Mouse (Mus musculus): Measurements from ENCODE around the gene Slc29a1. TPM values are rescaled to one million over a fixed set of nuclear protein-coding genes. Genes with fewer than 3 reads are reported as not detected.

The Slc29a1 gene
- polyA plus RNA-seq, 1 experiment from 2014 or later, result 30.4 TPM

DNA sequence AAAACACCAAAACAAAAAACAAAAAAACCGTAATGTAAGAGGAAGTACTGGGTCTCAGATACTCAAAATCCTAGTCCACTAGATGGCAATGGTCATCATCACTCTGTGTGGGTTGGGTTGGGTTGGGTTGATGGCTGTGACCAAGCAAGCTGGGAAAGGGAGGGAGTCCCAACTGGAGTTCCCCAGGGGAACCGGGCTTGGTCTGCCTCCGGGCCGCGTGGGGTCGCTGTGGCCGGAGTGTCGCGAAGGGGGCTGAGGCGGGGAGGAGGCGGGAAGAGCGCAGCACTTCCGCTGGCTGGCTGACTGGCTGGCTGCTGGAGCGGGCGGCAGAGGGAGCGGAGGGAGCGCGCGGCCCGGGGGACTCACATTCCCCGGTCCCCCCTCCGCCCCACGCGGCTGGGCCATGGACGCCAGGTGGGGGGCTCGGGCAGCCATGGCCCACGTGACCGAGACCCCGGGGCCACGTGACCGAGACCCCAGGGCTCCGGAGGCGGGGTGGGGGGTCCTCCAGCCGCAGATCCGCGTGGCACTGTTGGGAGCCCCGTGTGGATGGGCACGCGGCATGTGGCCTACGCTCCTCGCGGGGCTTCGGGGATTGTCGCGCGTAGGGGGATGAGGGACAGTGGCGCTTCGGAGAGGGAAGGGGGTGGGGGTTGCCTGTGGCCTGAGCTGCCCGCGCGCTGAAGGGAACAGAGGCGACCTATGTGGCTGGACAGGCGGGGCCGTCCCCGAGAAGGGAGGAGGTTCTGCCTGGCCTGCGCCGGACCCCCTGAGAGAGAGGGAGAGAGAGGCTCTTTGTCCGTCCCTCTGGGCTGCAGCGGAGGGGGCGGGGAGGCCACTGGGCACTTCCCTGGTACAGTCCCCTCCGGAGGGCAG is 35.5 kb downstream of the Slc29a1 start, which contains the start of gene Slc35b2:
Gene Slc35b2 (plus strand): TSS at position 220 of the 876 bp plus-strand sequence.
- Histone ChIP-seq H3K4me3 (replicated peaks) (peak within 1 kb of the TSS; percentile 56), H3K27ac (peak within 1 kb of the TSS; percentile 85), H3K4me2 (replicated peaks) (peak within 1 kb of the TSS; percentile 99), H3K9me3 (no peaks in the 10 kb centered on the region), H3K36me3 (peaks cover 35% of the 10 kb centered on the region), H3K9ac (replicated peaks) (peak within 1 kb of the TSS; percentile 76), H3K27me3 (no peaks in the 10 kb centered on the region), H3K4me1 (replicated peaks) (peaks cover 43% of the 10 kb centered on the region)
- under 1% methylated on average over 58 of the region's 61 CpGs for WGBS
- peak; percentile 86 for ATAC-seq

DNA sequence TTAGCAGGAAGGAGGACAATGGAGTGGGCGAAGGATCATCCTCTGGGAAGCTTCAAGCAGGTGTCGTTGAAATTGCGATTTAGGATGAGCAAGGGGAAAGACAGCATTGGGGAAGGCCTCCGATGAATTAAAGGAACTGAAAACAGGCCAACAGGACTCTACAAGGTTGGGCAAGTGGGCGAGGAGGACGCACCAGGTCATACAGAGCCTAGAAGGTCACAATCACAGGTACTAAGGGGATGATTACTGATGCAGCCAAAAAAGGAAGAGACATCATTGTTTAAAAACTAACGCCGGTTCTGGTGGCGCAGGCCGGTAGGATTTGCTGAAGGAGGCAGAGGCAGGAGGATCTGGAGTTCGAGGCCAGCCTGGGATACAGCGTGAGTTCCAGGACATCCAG is 36.2 kb downstream of the Slc29a1 start:
- Histone ChIP-seq H3K9ac (replicated peaks) (no peak overlapping the region), H3K36me3 (peaks cover 28% of the 10 kb centered on the region), H3K9me3 (no peaks in the 10 kb centered on the region), H3K27me3 (no peaks in the 10 kb centered on the region), H3K4me1 (replicated peaks) (peaks cover 36% of the 10 kb centered on the region), H3K4me2 (replicated peaks) (peak overlapping the region; percentile 99; the same call in 1 of the 2 replicates), H3K4me3 (replicated peaks) (no peak overlapping the region), H3K27ac (no peak overlapping the region)
- ATAC-seq, result no peak
- WGBS, result 78% methylated on average over 12 of the region's 12 CpGs

- no peaks in the 10 kb centered on the region for H3K9me3 ChIP-seq
- ATAC-seq, result no peak
- no peak overlapping the region for H3K27ac ChIP-seq
- no peak overlapping the region for H3K4me3 ChIP-seq (replicated peaks)
- peaks cover 12% of the 10 kb centered on the region for H3K27me3 ChIP-seq
- no peak overlapping the region for H3K4me2 ChIP-seq (replicated peaks)
- no peak overlapping the region for H3K9ac ChIP-seq (replicated peaks)
- peaks cover 29% of the 10 kb centered on the region for H3K4me1 ChIP-seq (replicated peaks)
- 88% methylated on average over 15 of the region's 15 CpGs for WGBS
- no peaks in the 10 kb centered on the region for H3K36me3 ChIP-seq
Observed at GRCm38 (mm10) chr17:45559732-45560525, 39.5 kb downstream of the Slc29a1 start.

DNA sequence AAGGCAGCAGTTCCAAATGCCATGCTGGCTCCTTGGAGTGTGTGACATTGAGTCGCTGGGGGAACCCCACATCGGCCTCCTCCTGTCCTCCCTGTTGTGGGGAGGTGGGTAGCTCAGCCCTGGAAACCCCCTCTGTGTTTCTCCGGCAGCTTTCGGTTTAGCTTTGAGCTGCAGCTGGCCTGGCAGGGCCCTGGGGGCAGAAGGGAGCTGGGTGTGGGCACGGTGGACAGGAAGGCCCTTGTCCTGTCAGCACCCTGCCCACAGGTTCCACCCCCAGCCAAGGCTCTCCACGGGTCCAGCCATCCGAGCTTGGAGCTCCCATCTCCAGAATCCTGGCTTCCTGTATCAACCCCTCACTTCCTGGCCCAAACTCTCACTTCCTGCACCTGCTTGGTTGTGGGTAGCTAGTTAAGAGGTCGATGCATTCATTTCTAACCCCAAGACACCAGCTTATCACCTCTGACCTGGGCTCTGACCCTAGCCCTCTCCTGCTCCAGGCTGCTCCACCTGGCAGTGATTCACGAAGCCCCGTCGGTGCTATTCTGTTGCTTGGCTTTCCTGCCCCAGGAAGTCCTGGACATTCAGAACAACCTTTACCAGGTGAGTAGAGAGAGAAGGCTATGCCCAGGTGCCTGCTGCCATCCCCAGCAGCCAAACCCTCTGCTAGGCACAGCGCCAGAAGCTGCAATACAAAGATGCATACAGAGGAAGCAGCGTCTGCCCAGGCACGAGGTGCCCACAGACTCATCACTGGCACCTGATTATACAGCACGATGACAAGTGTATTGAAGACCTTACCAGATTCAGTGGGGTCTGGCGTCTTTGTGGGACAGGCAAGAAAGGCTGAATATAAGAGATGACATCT is 41.2 kb downstream of the Slc29a1 start:
- Histone ChIP-seq H3K9me3 (no peaks in the 10 kb centered on the region), H3K4me2 (replicated peaks) (no peak overlapping the region), H3K27ac (no peak overlapping the region), H3K36me3 (no peaks in the 10 kb centered on the region), H3K9ac (replicated peaks) (0 out of 2 replicates have a peak overlapping the region, but pooled peaks have one; percentile 33), H3K4me3 (replicated peaks) (no peak overlapping the region), H3K4me1 (replicated peaks) (peaks cover 22% of the 10 kb centered on the region), H3K27me3 (peaks cover 12% of the 10 kb centered on the region)
- WGBS, result 72% methylated on average over 16 of the region's 16 CpGs
- ATAC-seq, result no peak

DNA sequence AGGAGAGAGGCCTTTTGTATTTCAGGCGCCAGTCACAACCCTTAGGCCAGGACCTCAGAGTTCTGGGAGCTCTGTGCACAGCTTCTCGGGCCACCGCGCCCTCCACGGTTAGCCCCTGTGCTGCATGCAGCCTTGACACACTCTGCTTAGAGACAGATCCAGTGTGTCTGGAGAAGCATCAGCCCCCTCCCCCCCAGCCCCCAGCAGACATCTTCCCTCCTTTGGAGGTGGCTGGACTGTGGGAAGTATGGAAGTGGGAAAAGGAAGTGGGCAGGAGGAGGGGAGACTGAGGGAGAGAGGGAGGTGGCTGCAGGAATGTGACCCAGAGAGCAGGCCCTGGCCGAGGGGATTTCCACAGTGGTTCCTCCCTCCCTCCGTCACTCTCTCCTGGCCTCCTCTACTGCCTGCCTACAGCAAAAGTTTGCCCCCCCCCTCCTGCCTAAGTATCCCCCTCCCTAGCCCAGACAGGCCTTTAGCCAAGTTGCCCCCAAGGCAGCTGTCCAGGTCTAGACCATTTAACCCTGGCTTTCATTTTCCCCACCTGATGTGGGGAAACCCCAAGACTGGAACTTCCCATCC is 42.1 kb downstream of the Slc29a1 start:
- Histone ChIP-seq H3K36me3 (no peaks in the 10 kb centered on the region), H3K4me3 (replicated peaks) (no peak overlapping the region), H3K27me3 (peaks cover 12% of the 10 kb centered on the region), H3K9ac (replicated peaks) (peak overlapping the region; percentile 76; the same call in 1 of the 2 replicates), H3K27ac (no peak overlapping the region), H3K9me3 (no peaks in the 10 kb centered on the region), H3K4me2 (replicated peaks) (no peak overlapping the region), H3K4me1 (replicated peaks) (peaks cover 22% of the 10 kb centered on the region)
- no peak for ATAC-seq
- WGBS, result 65% methylated on average over 7 of the region's 7 CpGs

- Histone ChIP-seq H3K27me3 (peaks cover 12% of the 10 kb centered on the region), H3K9me3 (no peaks in the 10 kb centered on the region), H3K36me3 (no peaks in the 10 kb centered on the region), H3K9ac (replicated peaks) (peak overlapping the region; percentile 76), H3K4me2 (replicated peaks) (peak overlapping the region; percentile 97), H3K4me1 (replicated peaks) (peaks cover 26% of the 10 kb centered on the region), H3K4me3 (replicated peaks) (peak overlapping the region; percentile 67), H3K27ac (no peak overlapping the region)
- WGBS, result 72% methylated on average over 3 of the region's 3 CpGs
- ATAC-seq, result no peak
Observed at GRCm38 (mm10) chr17:45556514-45557245, 42.7 kb downstream of the Slc29a1 start.

GRCm38 (mm10) chr17:45556107-45556489 is 43.3 kb downstream of the Slc29a1 start:
- Histone ChIP-seq H3K4me3 (replicated peaks) (peak overlapping the region; percentile 67), H3K9ac (replicated peaks) (peak overlapping the region; percentile 76), H3K27me3 (peaks cover 12% of the 10 kb centered on the region), H3K36me3 (no peaks in the 10 kb centered on the region), H3K4me1 (replicated peaks) (peaks cover 32% of the 10 kb centered on the region), H3K9me3 (no peaks in the 10 kb centered on the region), H3K27ac (no peak overlapping the region), H3K4me2 (replicated peaks) (peak overlapping the region; percentile 97)
- 2% methylated on average over 14 of the region's 14 CpGs for WGBS
- no peak for ATAC-seq

DNA sequence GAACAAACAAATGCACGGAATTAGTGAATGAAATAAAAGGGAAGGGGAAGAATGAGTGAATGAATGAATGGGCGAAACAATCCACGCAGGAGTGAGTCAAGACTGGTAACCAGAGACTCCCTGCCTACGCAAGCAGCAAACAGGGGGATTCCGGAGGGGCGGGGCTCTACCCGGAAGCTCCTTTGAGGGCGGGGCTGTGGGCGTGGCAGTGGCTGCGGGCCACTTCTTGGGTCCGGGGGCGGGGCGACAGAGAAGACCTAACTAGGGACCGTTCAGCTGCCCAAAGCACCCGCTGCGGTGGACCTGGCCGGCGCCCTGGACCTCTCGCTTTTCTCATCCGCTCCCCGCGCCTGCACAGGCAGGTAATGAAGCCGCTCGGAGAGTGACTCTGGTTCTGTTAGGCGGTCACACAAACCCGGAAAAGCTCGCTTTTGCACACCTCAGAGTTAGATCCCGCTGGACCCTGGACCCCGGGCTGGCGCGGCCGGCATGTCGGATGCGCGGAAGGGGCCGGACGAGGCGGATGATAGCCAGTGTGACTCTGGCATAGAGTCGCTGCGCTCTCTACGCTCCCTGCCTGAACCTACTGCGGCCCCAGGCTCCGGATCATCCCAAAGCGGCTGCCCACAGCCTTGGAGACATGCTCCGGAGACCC is 43.8 kb downstream of the Slc29a1 start, which contains the start of gene Nfkbie:
Gene Nfkbie (plus strand): TSS at position 252 of the 655 bp plus-strand sequence.
- 0 out of 2 replicates have a peak within 1 kb of the TSS, but pooled peaks have one; percentile 21 for H3K27ac ChIP-seq
- peak; percentile 72 for ATAC-seq
- H3K36me3 ChIP-seq, result no peaks in the 10 kb centered on the region

DNA sequence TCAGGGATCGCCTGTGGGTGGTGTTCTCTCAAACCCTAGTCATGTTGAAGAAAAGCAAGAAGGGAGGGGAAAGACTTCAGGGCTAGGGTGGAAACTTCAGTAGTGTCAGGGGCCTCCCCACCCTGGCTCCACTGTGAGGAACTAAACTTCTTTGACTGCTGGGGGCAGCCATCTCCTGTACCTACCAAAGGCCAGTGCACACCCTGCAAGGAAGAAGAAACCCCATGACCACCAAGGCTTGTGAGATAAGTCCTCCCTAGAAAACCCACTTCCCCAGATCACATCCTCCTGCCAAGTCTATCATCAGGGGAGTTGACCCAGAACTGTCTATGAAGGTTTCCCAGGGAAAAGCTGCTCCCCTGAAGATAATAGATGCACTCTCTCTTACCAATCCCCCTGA is 45.0 kb downstream of the Slc29a1 start:
- no peak for ATAC-seq
- Histone ChIP-seq H3K27me3 (peaks cover 12% of the 10 kb centered on the region), H3K27ac (no peak overlapping the region), H3K4me2 (replicated peaks) (no peak overlapping the region), H3K36me3 (no peaks in the 10 kb centered on the region), H3K9me3 (no peaks in the 10 kb centered on the region), H3K4me3 (replicated peaks) (no peak overlapping the region), H3K4me1 (replicated peaks) (peaks cover 43% of the 10 kb centered on the region), H3K9ac (replicated peaks) (no peak overlapping the region)
- WGBS, result 57% methylated on average over 1 of the region's 1 CpGs

More for the DNA sequence above, 43.8 kb downstream of the Slc29a1 start, which contains the start of gene Nfkbie:
- Histone ChIP-seq H3K4me1 (replicated peaks) (peaks cover 35% of the 10 kb centered on the region), H3K4me3 (replicated peaks) (peak within 1 kb of the TSS; percentile 67), H3K27me3 (peaks cover 12% of the 10 kb centered on the region), H3K9me3 (no peaks in the 10 kb centered on the region), H3K9ac (replicated peaks) (peak within 1 kb of the TSS; percentile 76), H3K4me2 (replicated peaks) (peak within 1 kb of the TSS; percentile 97)
- WGBS, result under 1% methylated on average over 45 of the region's 45 CpGs

DNA sequence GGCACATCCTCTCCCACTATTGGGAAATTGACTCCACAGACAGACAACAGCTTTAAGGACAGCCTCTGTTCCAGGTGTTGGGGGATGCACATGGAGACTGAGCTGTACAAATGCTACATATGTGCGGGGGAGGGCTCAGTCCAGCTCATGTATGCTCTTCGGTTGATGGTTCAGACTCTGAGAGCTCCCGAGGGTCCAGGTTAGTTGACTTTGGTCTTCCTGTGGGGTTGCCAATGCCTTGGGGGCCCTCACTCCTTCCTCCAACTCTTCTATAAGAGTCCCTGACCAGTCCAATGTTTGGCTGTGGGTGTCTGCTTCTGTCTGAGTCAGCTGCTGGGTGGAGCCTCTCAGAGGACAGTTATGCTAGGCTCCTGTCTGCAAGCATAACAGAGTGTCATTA is 46.3 kb downstream of the Slc29a1 start:
- Histone ChIP-seq H3K36me3 (no peaks in the 10 kb centered on the region), H3K4me3 (replicated peaks) (no peak overlapping the region)
- 81% methylated on average over 3 of the region's 3 CpGs for whole genome bisulfite sequencing

More for the DNA sequence above, 46.3 kb downstream of the Slc29a1 start:
- ATAC-seq, result no peak
- Histone ChIP-seq H3K4me2 (replicated peaks) (no peak overlapping the region), H3K9ac (replicated peaks) (no peak overlapping the region), H3K27ac (no peak overlapping the region), H3K27me3 (peaks cover 13% of the 10 kb centered on the region), H3K4me1 (replicated peaks) (peaks cover 47% of the 10 kb centered on the region), H3K9me3 (no peaks in the 10 kb centered on the region)

Measured in midbrain, embryonic 13.5 days (tissue).